Mouse (Mus musculus) stomach, postnatal 0 days (tissue): ENCODE results near the gene Ikzf3.

Source experiments
- CTCF ChIP-seq: IDR thresholded peaks from 2 replicates; pipeline ENCODE4 v1.5.1; 2016; ENCODE audit warnings: antibody characterized with exemption, low read depth, mild to moderate bottlenecking, moderate library complexity
- EP300 ChIP-seq: optimal IDR thresholded peaks from 2 replicates; pipeline ENCODE3; 2016; ENCODE audit warnings: antibody characterized with exemption

DNA sequence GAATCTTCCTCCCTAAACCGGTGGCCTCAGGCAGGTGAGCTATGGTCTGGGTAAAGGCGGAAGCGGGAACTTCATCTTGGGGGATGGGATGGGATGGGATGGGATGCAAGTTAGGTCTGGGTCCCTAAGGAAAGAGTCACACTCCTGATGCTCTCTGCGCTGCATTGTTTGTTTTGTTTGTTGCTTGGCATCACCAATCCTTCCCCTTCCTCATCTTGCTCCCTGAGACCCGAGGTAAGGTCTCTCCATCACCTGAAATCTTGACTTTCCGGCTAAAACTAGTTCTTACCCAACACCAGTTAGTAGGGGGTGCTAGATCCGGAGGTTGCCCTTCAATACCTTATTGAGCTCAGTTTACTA lies 98.4 kb downstream of the Ikzf3 start:
- TF ChIP-seq CTCF (no peak), EP300 (no peak)
